Mouse (Mus musculus) spleen, postnatal 36 days (tissue): ENCODE results near the gene Syp.
A peak's percentile ranks its signal among the peaks of the same experiment; 100 is the strongest.

Source experiments
- DNase-seq, 2 experiments: peaks; one replicate each; pipeline ENCODE4 v3.0.0; 2022; ENCODE audit warnings: low spot score in 2 of 2, mixed read lengths in 1 of 2

Gene Syp

DNA sequence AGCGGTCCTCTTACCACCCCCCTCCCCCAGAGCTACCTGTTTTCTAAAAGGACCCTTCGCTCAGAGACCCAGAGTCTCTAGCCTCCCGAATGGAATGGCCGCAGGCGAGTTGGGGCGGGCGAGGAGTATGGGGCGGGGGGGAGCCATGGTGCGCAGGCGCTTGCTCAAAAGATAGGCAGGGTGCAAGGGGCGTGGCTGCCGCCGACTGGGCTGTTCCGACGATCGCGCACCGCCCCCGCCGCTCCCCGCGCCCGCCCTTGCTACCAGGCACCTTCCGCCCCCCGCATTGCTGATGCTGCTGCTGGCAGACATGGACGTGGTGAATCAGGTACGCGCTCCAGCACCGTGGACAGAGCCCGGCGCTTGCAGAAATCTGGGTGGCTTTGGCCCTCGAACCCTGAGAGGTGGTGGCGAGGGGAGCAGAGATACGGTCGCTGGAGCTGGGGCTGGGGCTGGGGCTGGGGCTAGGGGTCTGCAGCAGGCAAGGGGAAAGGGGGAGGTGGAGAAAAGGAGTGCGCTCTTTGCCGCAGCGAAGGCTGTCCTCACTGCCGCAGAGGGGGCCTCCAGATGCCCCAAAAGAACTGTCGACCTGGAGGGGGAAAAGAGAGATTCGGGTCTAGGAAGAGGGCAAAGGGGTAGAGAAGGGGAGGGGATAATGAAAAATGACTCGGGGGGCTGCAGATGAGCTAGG lies at the start of gene Syp:
Gene Syp (plus strand): TSS at position 71 of the 691 bp plus-strand sequence.
- DNase-seq: peak; percentile 74 to 77

DNA sequence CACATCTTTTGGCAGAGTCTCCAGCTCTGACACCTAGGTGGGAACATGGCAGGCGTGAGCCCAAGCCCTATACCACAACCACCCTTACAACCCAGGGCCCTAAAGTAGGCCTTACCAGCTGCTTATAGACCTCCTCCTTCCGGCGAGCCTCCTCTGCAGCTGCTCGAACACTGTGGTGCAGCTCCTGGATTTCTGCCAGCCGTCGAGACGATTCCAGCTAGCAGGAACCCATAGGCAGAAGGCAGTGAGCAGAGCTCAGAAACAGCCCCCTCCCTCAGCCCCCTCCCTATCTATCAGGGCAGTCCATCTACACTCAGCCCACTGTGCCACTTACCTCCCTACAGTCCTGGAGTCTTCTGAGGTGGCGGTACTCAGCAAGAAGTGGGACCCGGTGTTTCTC lies 42.9 kb upstream of the Syp start:
- DNase-seq: no peak

GRCm38 (mm10) chrX:7604004-7604403 lies 34.3 kb upstream of the Syp start:
- DNase-seq: no peak

GRCm38 (mm10) chrX:7604879-7605574 lies 33.2 kb upstream of the Syp start, which contains the start of gene Ccdc22:
TSS of gene Ccdc22 (minus strand) at chrX:7605517.
- peak; percentile 77 to 83 for DNase-seq

GRCm38 (mm10) chrX:7605575-7605941 lies 32.7 kb upstream of the Syp start:
- DNase-seq: no peak

DNA sequence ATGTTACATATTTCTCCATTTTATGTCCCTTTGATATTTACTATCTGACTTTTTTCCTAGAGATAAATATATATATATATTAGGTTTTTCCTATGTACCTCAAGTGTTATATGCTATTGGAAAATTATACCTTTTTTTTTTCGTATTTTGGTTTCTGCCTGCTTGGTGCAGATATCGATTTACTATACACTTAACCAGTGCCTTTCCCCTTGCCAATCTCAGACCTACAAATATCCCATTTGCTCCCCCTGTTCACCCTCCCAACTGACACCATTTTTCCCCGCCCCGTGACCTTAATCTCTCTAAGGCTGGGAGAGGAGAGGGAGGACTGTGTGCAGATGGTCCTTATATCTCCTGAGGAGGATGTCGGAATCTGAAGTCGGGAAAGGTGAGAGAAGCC lies 31.5 kb upstream of the Syp start, which contains the start of gene Cacna1f:
Gene Cacna1f (plus strand): TSS at position 301 of the 400 bp plus-strand sequence.
- DNase-seq: no peak

- no peak for DNase-seq
Measured at GRCm38 (mm10) chrX:7610035-7610434, 28.2 kb upstream of the Syp start.

- DNase-seq: no peak
Measured at GRCm38 (mm10) chrX:7610536-7611258, 27.6 kb upstream of the Syp start.

DNA sequence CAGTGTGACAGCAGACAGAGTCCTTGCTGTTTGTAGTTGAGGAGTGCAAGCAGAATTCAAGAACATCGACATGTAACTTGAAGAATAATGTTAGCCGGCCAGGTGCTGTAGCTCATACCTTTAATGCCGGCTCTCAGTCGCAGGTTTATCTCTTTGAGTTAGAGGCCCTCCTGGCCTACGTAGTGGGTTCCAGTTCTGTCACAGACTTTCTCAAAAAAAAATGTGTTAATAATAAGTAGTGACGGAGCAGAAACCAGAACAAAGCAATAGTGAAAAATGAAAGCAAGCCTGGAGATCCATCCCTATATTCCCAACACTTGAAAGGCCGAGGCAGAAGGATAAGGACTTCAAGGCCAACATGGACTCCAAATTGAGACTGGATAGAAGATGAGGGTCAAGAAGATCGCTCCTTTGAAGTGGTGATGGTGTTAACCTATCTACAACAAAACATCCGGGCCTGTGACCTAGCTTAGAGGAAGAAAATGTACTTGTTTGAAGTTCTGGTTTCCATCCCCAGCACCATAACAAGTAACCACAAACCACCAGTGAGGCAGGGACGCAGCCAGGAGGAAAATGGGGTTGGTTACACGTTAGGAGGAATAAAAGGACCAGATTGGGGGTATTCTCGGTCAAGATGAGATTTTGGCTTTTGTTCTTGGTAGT lies 20.3 kb upstream of the Syp start:
- DNase-seq: no peak

- DNase-seq: no peak
Measured at GRCm38 (mm10) chrX:7632560-7632959, 5.7 kb upstream of the Syp start.

GRCm38 (mm10) chrX:7635101-7635500 lies 3.2 kb upstream of the Syp start:
- no peak for DNase-seq

GRCm38 (mm10) chrX:7639536-7640325 lies 1.5 kb downstream of the Syp start:
- no peak for DNase-seq

GRCm38 (mm10) chrX:7640785-7641184 lies 2.5 kb downstream of the Syp start:
- no peak for DNase-seq

DNA sequence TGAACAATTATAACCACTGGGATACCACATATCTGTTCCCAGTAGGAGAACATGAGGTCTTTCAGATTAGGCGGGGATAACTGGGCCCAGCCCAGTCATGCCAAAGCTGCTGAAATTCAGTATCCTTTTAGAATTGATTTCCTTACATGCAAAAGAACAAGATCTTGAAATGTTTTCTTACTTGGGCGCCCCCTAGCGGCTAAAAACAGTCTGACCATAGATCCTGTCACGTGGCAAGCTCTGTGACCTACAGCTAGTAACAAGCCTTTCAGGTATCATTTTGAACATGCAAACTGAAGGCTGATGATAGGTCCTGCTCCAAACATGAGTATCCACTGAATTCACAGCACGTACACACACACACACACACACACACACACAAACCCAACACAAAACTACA lies 7.1 kb downstream of the Syp start:
- peak; percentile 72 to 80 for DNase-seq

DNA sequence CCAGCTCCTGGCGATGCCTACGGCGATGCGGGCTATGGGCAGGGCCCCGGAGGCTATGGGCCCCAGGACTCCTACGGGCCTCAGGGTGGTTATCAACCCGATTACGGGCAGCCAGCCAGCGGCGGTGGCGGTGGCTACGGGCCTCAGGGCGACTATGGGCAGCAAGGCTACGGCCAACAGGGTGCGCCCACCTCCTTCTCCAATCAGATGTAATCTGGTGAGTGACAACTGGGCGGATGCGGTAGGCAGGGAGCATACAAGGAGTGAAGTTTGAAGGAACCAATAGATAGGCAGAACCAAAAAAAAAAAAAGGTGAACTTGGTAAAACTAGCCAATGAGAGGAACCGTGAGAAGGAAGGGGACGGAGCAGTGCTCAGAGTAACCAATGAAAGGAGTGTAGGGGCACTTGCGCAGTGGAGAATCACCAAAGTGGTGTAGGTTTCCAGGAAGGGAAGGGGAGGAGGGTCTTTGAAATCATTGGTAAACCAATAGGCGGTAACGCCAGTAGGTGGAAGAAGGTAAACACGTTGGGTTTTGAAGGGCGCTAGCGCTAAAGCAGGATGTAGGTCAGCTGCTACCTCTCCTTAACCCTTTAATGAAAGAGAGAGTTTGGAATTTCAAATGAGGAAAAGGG lies 10.5 kb downstream of the Syp start:
- peak; percentile 85 to 91 for DNase-seq

- peak; percentile 61 to 63 for DNase-seq
Measured at GRCm38 (mm10) chrX:7657221-7657639, 19.0 kb downstream of the Syp start, which contains the start of gene Prickle3. TSS of gene Prickle3 (plus strand) at chrX:7657260.

- DNase-seq: no peak
Measured at GRCm38 (mm10) chrX:7658031-7658784, 19.9 kb downstream of the Syp start.

- no peak for DNase-seq
Measured at GRCm38 (mm10) chrX:7658785-7659589, 20.7 kb downstream of the Syp start.

GRCm38 (mm10) chrX:7661086-7661485 lies 22.8 kb downstream of the Syp start:
- DNase-seq: no peak
